Mouse (Mus musculus) hindlimb bud, embryonic 11.5 days (tissue): ENCODE data around the gene Marcksl1.
"Not testable (repeated sequence)": the region's sequence is repeated elsewhere in the genome, so short reads cannot be mapped to it uniquely, and the experiment has no call there.

Experiments
- DNase-seq: peaks from one replicate; pipeline ENCODE4 v3.0.0-alpha.2; 2012; ENCODE audit warnings: low read depth, low spot score; ENCODE audit errors: extremely low spot score

Marcksl1 gene

GRCm38 (mm10) chr4:129509650-129510049, 3.7 kb upstream of the Marcksl1 start:
- DNase-seq = no peak

- no peak for DNase-seq
These were observed 2.5 kb upstream of the Marcksl1 start for GRCm38 (mm10) chr4:129510723-129511412.

- no peak for DNase-seq
These were observed 1.8 kb upstream of the Marcksl1 start for GRCm38 (mm10) chr4:129511413-129512096.

GRCm38 (mm10) chr4:129513891-129514290, 510 bp downstream of the Marcksl1 start:
- no peak for DNase-seq

GRCm38 (mm10) chr4:129514300-129514898, 1.0 kb downstream of the Marcksl1 start:
- DNase-seq = no peak

- no peak for DNase-seq
These were observed 3.5 kb downstream of the Marcksl1 start for GRCm38 (mm10) chr4:129516925-129517324.

GRCm38 (mm10) chr4:129518519-129518918, 5.1 kb downstream of the Marcksl1 start:
- DNase-seq = no peak

- no peak for DNase-seq
These were observed 12.0 kb downstream of the Marcksl1 start for GRCm38 (mm10) chr4:129525338-129525737.

- no peak for DNase-seq
These were observed 12.5 kb downstream of the Marcksl1 start for GRCm38 (mm10) chr4:129525889-129526288.

GRCm38 (mm10) chr4:129528901-129529300, 15.5 kb downstream of the Marcksl1 start:
- not testable (repeated sequence) for DNase-seq

- no peak for DNase-seq
These were observed 26.6 kb downstream of the Marcksl1 start for GRCm38 (mm10) chr4:129540012-129540411.

- DNase-seq = no peak
These were observed 28.6 kb downstream of the Marcksl1 start for GRCm38 (mm10) chr4:129541868-129542591.

- peak; percentile 74 for DNase-seq
These were observed 29.3 kb downstream of the Marcksl1 start, which contains the start of gene Hdac1 for GRCm38 (mm10) chr4:129542592-129543141. Gene Hdac1, minus strand, starts transcription at chr4:129542713.

- no peak for DNase-seq
These were observed 30.7 kb downstream of the Marcksl1 start for GRCm38 (mm10) chr4:129544106-129544505.

GRCm38 (mm10) chr4:129547631-129548030, 34.2 kb downstream of the Marcksl1 start:
- DNase-seq = not testable (repeated sequence)

- no peak for DNase-seq
These were observed 35.9 kb downstream of the Marcksl1 start for GRCm38 (mm10) chr4:129549306-129549705.

- DNase-seq = no peak
These were observed 36.9 kb downstream of the Marcksl1 start for GRCm38 (mm10) chr4:129550295-129550694.

- DNase-seq = not testable (repeated sequence)
These were observed 41.1 kb downstream of the Marcksl1 start for GRCm38 (mm10) chr4:129554512-129554911.

- DNase-seq = no peak
These were observed 42.1 kb downstream of the Marcksl1 start for GRCm38 (mm10) chr4:129555421-129555861.

- peak; percentile 67 for DNase-seq
These were observed 42.6 kb downstream of the Marcksl1 start for GRCm38 (mm10) chr4:129555862-129556531.
